14 mouse cellular contexts compared by ENCODE assay signal in the genomic region with DNA sequence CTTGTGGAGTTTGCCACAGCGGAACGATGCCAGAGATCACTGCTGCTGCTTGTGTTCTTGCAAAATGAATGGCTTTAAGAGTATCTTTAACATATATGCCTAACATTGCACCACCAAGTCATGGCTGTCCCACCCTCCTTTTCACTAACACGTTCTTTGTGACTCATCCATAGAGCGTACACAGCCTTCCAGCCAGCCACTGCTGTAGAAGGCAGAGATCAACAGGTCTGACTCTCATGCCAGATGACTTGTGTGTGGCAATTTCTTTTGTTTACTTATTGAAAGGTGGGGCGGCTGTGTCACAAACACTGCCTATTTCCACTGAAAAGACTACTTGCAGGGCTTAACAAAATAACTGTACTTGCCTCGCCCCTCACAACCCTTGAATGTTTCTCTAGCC.
"Had no signal": no experiment of that assay in that cellular context is flagged by ENCODE, and none has a peak within 500 bp of the region (broad histone marks: within the 10 kb centered on the region; RNA-seq: fewer than 3 reads in every experiment).

No protein-coding gene starts in this region.

- H3K9me3 ChIP-seq: liver, embryonic 13.5 days; megakaryocyte, embryonic 14.5 days; neural tube, embryonic 13.5 days had no signal

- H3K4me3 ChIP-seq: layer of hippocampus, adult 2 months; liver, embryonic 13.5 days; megakaryocyte, embryonic 14.5 days; neural tube, embryonic 13.5 days had no signal

- ATAC-seq: intestine, postnatal 0 days had no signal

- DNase-seq: kidney, adult 2 months; kidney, postnatal 25 days; layer of hippocampus, adult 9-11 months; liver, embryonic 13.5 days; lung, embryonic 14.5 days; midbrain, embryonic 14.5 days; thymus, adult 18-20 months; thymus, postnatal 36 days had no signal

- H3K9ac ChIP-seq: liver, embryonic 13.5 days; lung, embryonic 14.5 days; neural tube, embryonic 13.5 days had no signal

- H3K27ac ChIP-seq: kidney, postnatal 0 days; layer of hippocampus, adult 2 months; liver, embryonic 13.5 days; neural tube, embryonic 13.5 days had no signal

- H3K4me1 ChIP-seq: liver, embryonic 13.5 days; megakaryocyte, embryonic 14.5 days had no signal

- H3K4me2 ChIP-seq: liver, embryonic 13.5 days; lung, embryonic 14.5 days; midbrain, embryonic 11.5 days; neural tube, embryonic 13.5 days had no signal

- H3K36me3 ChIP-seq: liver, embryonic 13.5 days; neural tube, embryonic 13.5 days had no signal
